Mouse (Mus musculus) lung, postnatal 0 days (tissue): ENCODE results near the gene C3.

Experiments used
- CTCF ChIP-seq: IDR thresholded peaks from 2 replicates; pipeline ENCODE4 v1.5.1; 2016; ENCODE audit warnings: antibody characterized with exemption, mild to moderate bottlenecking
- EP300 ChIP-seq: IDR thresholded peaks from 2 replicates; pipeline ENCODE4 v1.6.1; 2016; ENCODE audit warnings: antibody characterized with exemption, mild to moderate bottlenecking, control low read depth

DNA sequence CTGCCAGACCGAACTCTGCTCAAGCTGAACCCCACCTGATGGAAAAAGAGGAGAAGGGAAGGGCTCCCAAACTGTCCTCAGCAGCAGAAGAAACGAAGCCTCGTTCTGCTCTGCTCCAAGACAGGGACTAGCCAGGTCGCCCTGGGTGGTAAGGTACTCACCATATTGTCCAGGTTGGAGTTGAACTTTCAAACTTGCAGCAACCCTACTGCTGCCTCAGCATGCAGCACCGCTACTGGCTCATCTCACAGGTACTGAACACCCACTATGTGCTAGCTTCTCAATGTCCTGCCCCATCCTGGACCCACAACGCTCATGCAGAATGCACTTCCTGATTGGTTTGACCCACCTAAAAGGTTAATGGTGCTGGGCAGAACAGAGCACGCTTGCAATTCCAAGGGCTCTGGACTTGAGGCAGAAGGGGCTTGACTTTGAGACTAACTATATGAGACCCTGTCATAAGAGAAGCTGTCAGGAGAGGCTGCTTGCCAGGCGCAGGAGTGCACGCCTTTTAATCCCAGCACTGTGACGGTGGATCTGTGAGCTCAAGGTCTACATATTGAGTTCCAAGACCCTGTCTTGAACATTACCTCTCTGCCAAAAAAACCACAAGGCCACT is 17.5 kb upstream of the C3 start:
- TF ChIP-seq CTCF (no peak), EP300 (no peak)
